Mouse (Mus musculus) hindbrain, embryonic 14.5 days (tissue): ENCODE measurements at regions not wholly inside any gene's neighbourhood (a gene's known extent, or its start where the extent isn't known, plus 50 kb on each side); places are given as distances from the start of the nearest gene placed in this dataset.

Experiments used
- ATAC-seq: fragments of 200-750 bp; cut with Nextera tagmentation; 2 replicates; pipeline ENCODE4 v1.8.0; 2017; ENCODE audit warnings: moderate number of reproducible peaks, mild to moderate bottlenecking, moderate TSS enrichment, moderate library complexity; ENCODE audit not compliant: low FRiP score
- DNase-seq: peaks from one replicate; pipeline ENCODE4 v3.0.0-alpha.2; 2015; ENCODE audit warnings: low spot score
- H3K27ac ChIP-seq: fragments of 300-500 bp; sonication (generic); 2 replicates; pipeline ENCODE4 v1.5.1; 2014; ENCODE audit warnings: mild to moderate bottlenecking, moderate library complexity
- H3K27me3 ChIP-seq: fragments of 300-500 bp; sonication (generic); 2 replicates; pipeline ENCODE4 v1.6.1; 2014; ENCODE audit warnings: mild to moderate bottlenecking, low read length, mixed read lengths; ENCODE audit not compliant: control insufficient read depth, insufficient read depth
- H3K36me3 ChIP-seq: fragments of 300-500 bp; sonication (generic); replicated peaks from 2 replicates; pipeline ENCODE4 v1.6.1; 2014; ENCODE audit not compliant: control insufficient read depth, insufficient read depth
- H3K4me1 ChIP-seq: fragments of 300-500 bp; sonication (generic); replicated peaks from 2 replicates; pipeline ENCODE4 v1.6.1; 2014; ENCODE audit warnings: antibody characterized with exemption, low read length, mixed read lengths; ENCODE audit not compliant: control insufficient read depth, insufficient read depth
- H3K4me2 ChIP-seq: fragments of 300-500 bp; sonication (generic); replicated peaks from 2 replicates; pipeline ENCODE4 v1.6.1; 2014; ENCODE audit warnings: mild to moderate bottlenecking, moderate library complexity
- H3K4me3 ChIP-seq: fragments of 300-500 bp; sonication (generic); replicated peaks from 2 replicates; pipeline ENCODE4 v1.5.1; 2014; ENCODE audit warnings: mild to moderate bottlenecking, low read length
- H3K9ac ChIP-seq: fragments of 300-500 bp; sonication (generic); 2 replicates; pipeline ENCODE4 v1.6.1; 2014
- H3K9me3 ChIP-seq: fragments of 300-500 bp; sonication (generic); 2 replicates; pipeline ENCODE4 v1.6.1; 2016; ENCODE audit warnings: low read length; ENCODE audit not compliant: control insufficient read depth
- WGBS: fragments of 180-500 bp; shearing (Covaris S2); extraction: QIAGEN DNeasy Blood & Tissue Kit; methylation state at CpG from one replicate; pipeline ENCODE4 v1.1.7; 2014; 5-methylcytosine and 5-hydroxymethylcytosine counted together

GRCm38 (mm10) chr12:90903991-90904390 lies 165.8 kb upstream of the Dio2 start:
- ATAC-seq (no peak), DNase-seq (no peak)
- Histone ChIP-seq H3K27me3 (no peaks in the 10 kb centered on the region), H3K9me3 (no peaks in the 10 kb centered on the region), H3K36me3 (no peaks in the 10 kb centered on the region), H3K4me1 (no peaks in the 10 kb centered on the region), H3K9ac (no peak overlapping the region), H3K4me3 (no peak overlapping the region), H3K4me2 (no peak overlapping the region), H3K27ac (no peak overlapping the region)
- 82% methylated on average over 6 of the region's 6 CpGs for WGBS

- Histone ChIP-seq H3K9me3 (no peaks in the 10 kb centered on the region), H3K9ac (no peak overlapping the region), H3K4me3 (no peak overlapping the region), H3K4me1 (no peaks in the 10 kb centered on the region), H3K27me3 (no peaks in the 10 kb centered on the region), H3K4me2 (no peak overlapping the region), H3K27ac (no peak overlapping the region), H3K36me3 (no peaks in the 10 kb centered on the region)
- ATAC-seq, result no peak
- 88% methylated on average over 9 of the region's 9 CpGs for WGBS
- no peak for DNase-seq
Observed at GRCm38 (mm10) chr12:90893655-90894370, 155.6 kb upstream of the Dio2 start.

GRCm38 (mm10) chr12:90876230-90877005 lies 138.2 kb upstream of the Dio2 start:
- Histone ChIP-seq H3K4me2 (no peak overlapping the region), H3K27ac (no peak overlapping the region), H3K27me3 (no peaks in the 10 kb centered on the region), H3K9me3 (no peaks in the 10 kb centered on the region), H3K4me3 (no peak overlapping the region), H3K9ac (no peak overlapping the region), H3K36me3 (no peaks in the 10 kb centered on the region), H3K4me1 (no peaks in the 10 kb centered on the region)
- no peak for ATAC-seq
- no peak for DNase-seq
- WGBS, result 86% methylated on average over 5 of the region's 5 CpGs

- ATAC-seq, result no peak
- no peaks in the 10 kb centered on the region for H3K9me3 ChIP-seq
- no peak for DNase-seq
- H3K27me3 ChIP-seq, result no peaks in the 10 kb centered on the region
- no peak overlapping the region for H3K27ac ChIP-seq
- H3K4me2 ChIP-seq, result no peak overlapping the region
- WGBS, result 94% methylated on average over 3 of the region's 3 CpGs
- H3K4me1 ChIP-seq, result no peaks in the 10 kb centered on the region
- H3K4me3 ChIP-seq, result no peak overlapping the region
- no peaks in the 10 kb centered on the region for H3K36me3 ChIP-seq
- H3K9ac ChIP-seq, result no peak overlapping the region
Observed at GRCm38 (mm10) chr12:90874840-90875239, 136.6 kb upstream of the Dio2 start.

- WGBS, result 97% methylated on average over 3 of the region's 3 CpGs
- no peak overlapping the region for H3K4me3 ChIP-seq
- H3K4me1 ChIP-seq, result no peaks in the 10 kb centered on the region
- no peaks in the 10 kb centered on the region for H3K27me3 ChIP-seq
- no peak overlapping the region for H3K27ac ChIP-seq
- DNase-seq (no peak), ATAC-seq (no peak)
- H3K9me3 ChIP-seq, result no peaks in the 10 kb centered on the region
- H3K9ac ChIP-seq, result no peak overlapping the region
- no peaks in the 10 kb centered on the region for H3K36me3 ChIP-seq
- H3K4me2 ChIP-seq, result no peak overlapping the region
Observed at GRCm38 (mm10) chr12:90873959-90874358, 135.7 kb upstream of the Dio2 start.

GRCm38 (mm10) chr12:90866597-90866996 lies 128.4 kb upstream of the Dio2 start:
- Histone ChIP-seq H3K36me3 (no peaks in the 10 kb centered on the region), H3K9me3 (no peaks in the 10 kb centered on the region), H3K27me3 (no peaks in the 10 kb centered on the region), H3K4me2 (no peak overlapping the region), H3K4me3 (no peak overlapping the region), H3K4me1 (no peaks in the 10 kb centered on the region), H3K9ac (no peak overlapping the region), H3K27ac (no peak overlapping the region)
- WGBS, result 82% methylated on average over 4 of the region's 4 CpGs
- ATAC-seq (no peak), DNase-seq (no peak)

- Histone ChIP-seq H3K27ac (no peak overlapping the region), H3K9ac (no peak overlapping the region), H3K4me1 (no peaks in the 10 kb centered on the region), H3K27me3 (no peaks in the 10 kb centered on the region), H3K9me3 (no peaks in the 10 kb centered on the region), H3K4me3 (no peak overlapping the region), H3K4me2 (no peak overlapping the region), H3K36me3 (no peaks in the 10 kb centered on the region)
- no peak for ATAC-seq
- 90% methylated on average over 3 of the region's 3 CpGs for WGBS
- DNase-seq, result no peak
Observed at GRCm38 (mm10) chr12:90862632-90863031, 124.4 kb upstream of the Dio2 start.

- no peak overlapping the region for H3K9ac ChIP-seq
- no peaks in the 10 kb centered on the region for H3K36me3 ChIP-seq
- H3K27me3 ChIP-seq, result no peaks in the 10 kb centered on the region
- DNase-seq (no peak), ATAC-seq (no peak)
- H3K4me2 ChIP-seq, result no peak overlapping the region
- H3K27ac ChIP-seq, result no peak overlapping the region
- no peaks in the 10 kb centered on the region for H3K9me3 ChIP-seq
- H3K4me3 ChIP-seq, result no peak overlapping the region
- no peaks in the 10 kb centered on the region for H3K4me1 ChIP-seq
- WGBS, result 65% methylated on average over 3 of the region's 3 CpGs
Observed at GRCm38 (mm10) chr12:90857746-90858145, 119.5 kb upstream of the Dio2 start.

- H3K4me2 ChIP-seq, result no peak overlapping the region
- no peak for ATAC-seq
Observed at GRCm38 (mm10) chr12:90810666-90811065, 72.4 kb upstream of the Dio2 start.

More at GRCm38 (mm10) chr12:90810666-90811065, 72.4 kb upstream of the Dio2 start:
- H3K9ac ChIP-seq, result no peak overlapping the region
- no peaks in the 10 kb centered on the region for H3K9me3 ChIP-seq
- DNase-seq, result no peak
- no peak overlapping the region for H3K27ac ChIP-seq
- H3K36me3 ChIP-seq, result no peaks in the 10 kb centered on the region
- H3K4me1 ChIP-seq, result no peaks in the 10 kb centered on the region
- H3K27me3 ChIP-seq, result no peaks in the 10 kb centered on the region
- 69% methylated on average over 6 of the region's 6 CpGs for WGBS
- H3K4me3 ChIP-seq, result no peak overlapping the region
